Mouse (Mus musculus): ENCODE results near the gene Ubac2.

GRCm38 (mm10) chr14:122035860-122036259, 157.4 kb downstream of the Ubac2 start:
- TF ChIP-seq POLR2A (IDR thresholded peaks at IDR 0.05; ENCODE audit: low read depth, low read length) = no peak
- TF ChIP-seq USF1 (IDR thresholded peaks at IDR 0.05; ENCODE audit: low read depth, low read length) = no peak
- no peak for TF ChIP-seq EP300 (IDR thresholded peaks at IDR 0.05; ENCODE audit: low read length)

All from CH12.LX (cell line).